Mouse (Mus musculus) adrenal gland, postnatal 10 days (tissue): Measurements from ENCODE around the gene Rasef. TPM values are rescaled to one million over a fixed set of nuclear protein-coding genes. Genes with fewer than 3 reads are reported as not detected.

Experiments used
- total RNA-seq, 2 experiments: library from RNA; stranded (reverse); gene quantifications; 2 replicates each; pipeline ENCODE4 v1.2.3; 2021

The Rasef gene
- total RNA-seq, 2 experiments from 2014 or later = 0.18 to 0.24 TPM

Other genes with a start within 250 kb of the Rasef start
- gene Gm11238, start 183.1 kb downstream of the Rasef start, total RNA-seq = not detected
- gene Gm11237, start 168.0 kb downstream of the Rasef start, total RNA-seq = not detected
- not detected for gene Gm11236, start 152.9 kb downstream of the Rasef start, total RNA-seq
- not detected for gene Gm11239, start 122.6 kb downstream of the Rasef start, total RNA-seq
- gene Gm428, start 107.5 kb downstream of the Rasef start, total RNA-seq = not detected
- not detected for gene Gm11758, start 85.3 kb upstream of the Rasef start, total RNA-seq
- not detected for gene Gm11757, start 100.1 kb upstream of the Rasef start, total RNA-seq
- gene Gm13871, start 115.0 kb upstream of the Rasef start, total RNA-seq = not detected
- gene Gm11756, start 129.8 kb upstream of the Rasef start, total RNA-seq = under 1 TPM in 1 of 2 experiments, not detected in 1; 0.21 TPM
- 1 to 10 TPM in 1 of 2 experiments, under 1 TPM in 1; 0.93 to 5.9 TPM for gene 2310002L09Rik, start 159.9 kb upstream of the Rasef start, total RNA-seq
- under 1 TPM; 0.54 to 1.00 TPM for gene Frmd3, start 222.4 kb upstream of the Rasef start, total RNA-seq